Mouse (Mus musculus): ENCODE data around the gene C730034F03Rik.
A peak's percentile ranks its signal among the peaks of the same experiment; 100 is the strongest.
"Not testable (repeated sequence)": the region's sequence is repeated elsewhere in the genome, so short reads cannot be mapped to it uniquely, and the experiment has no call there.

Gene C730034F03Rik

GRCm38 (mm10) chr15:89429352-89430221, at the start of gene C730034F03Rik, which contains the start of the genes Gm44502 and Chkb:
Gene C730034F03Rik (plus strand): TSS chr15:89429589.
Gene Gm44502 (minus strand): TSS chr15:89429696.
Gene Chkb (minus strand): TSS chr15:89429908.
- DNase-seq (ENCODE audit: low spot score): peak; percentile 97

- no peak for DNase-seq (ENCODE audit: low spot score)
These were observed 44.8 kb upstream of the C730034F03Rik start, which contains the start of gene Klhdc7b for GRCm38 (mm10) chr15:89384617-89385016. Gene Klhdc7b (plus strand): TSS chr15:89384917.

GRCm38 (mm10) chr15:89387127-89387526, 42.3 kb upstream of the C730034F03Rik start:
- no peak for DNase-seq (ENCODE audit: low spot score)

- DNase-seq (ENCODE audit: low spot score): no peak
These were observed 39.3 kb upstream of the C730034F03Rik start for GRCm38 (mm10) chr15:89390081-89390480.

- DNase-seq (ENCODE audit: low spot score): no peak
These were observed 32.5 kb upstream of the C730034F03Rik start for GRCm38 (mm10) chr15:89396883-89397282.

- no peak for DNase-seq (ENCODE audit: low spot score)
These were observed 31.2 kb upstream of the C730034F03Rik start for GRCm38 (mm10) chr15:89398146-89398545.

- no peak for DNase-seq (ENCODE audit: low spot score)
These were observed 29.7 kb upstream of the C730034F03Rik start for GRCm38 (mm10) chr15:89399716-89400115.

GRCm38 (mm10) chr15:89402471-89402870, 26.9 kb upstream of the C730034F03Rik start:
- no peak for DNase-seq (ENCODE audit: low spot score)

- no peak for DNase-seq (ENCODE audit: low spot score)
These were observed 24.4 kb upstream of the C730034F03Rik start for GRCm38 (mm10) chr15:89404831-89405623.

GRCm38 (mm10) chr15:89406691-89407090, 22.7 kb upstream of the C730034F03Rik start:
- DNase-seq (ENCODE audit: low spot score): no peak

- no peak for DNase-seq (ENCODE audit: low spot score)
These were observed 19.3 kb upstream of the C730034F03Rik start, which contains the start of gene Syce3 for GRCm38 (mm10) chr15:89410118-89410517. Gene Syce3 (minus strand): TSS chr15:89410503.

GRCm38 (mm10) chr15:89415282-89415681, 14.1 kb upstream of the C730034F03Rik start:
- no peak for DNase-seq (ENCODE audit: low spot score)

- DNase-seq (ENCODE audit: low spot score): no peak
These were observed 7.5 kb upstream of the C730034F03Rik start for GRCm38 (mm10) chr15:89421938-89422337.

- no peak for DNase-seq (ENCODE audit: low spot score)
These were observed 4.8 kb upstream of the C730034F03Rik start for GRCm38 (mm10) chr15:89424621-89425020.

GRCm38 (mm10) chr15:89425711-89426121, 3.7 kb upstream of the C730034F03Rik start, which contains the start of gene Cpt1b:
Gene Cpt1b (minus strand): TSS chr15:89425863.
- DNase-seq (ENCODE audit: low spot score): no peak

GRCm38 (mm10) chr15:89426716-89427115, 2.7 kb upstream of the C730034F03Rik start:
- no peak for DNase-seq (ENCODE audit: low spot score)

GRCm38 (mm10) chr15:89428136-89428790, 1.1 kb upstream of the C730034F03Rik start:
- DNase-seq (ENCODE audit: low spot score): no peak

- no peak for DNase-seq (ENCODE audit: low spot score)
These were observed 503 bp upstream of the C730034F03Rik start for GRCm38 (mm10) chr15:89428821-89429351.

GRCm38 (mm10) chr15:89430341-89430740, 952 bp downstream of the C730034F03Rik start:
- peak; percentile 11 for DNase-seq (ENCODE audit: low spot score)

- not testable (repeated sequence) for DNase-seq (ENCODE audit: low spot score)
These were observed 1.4 kb downstream of the C730034F03Rik start for GRCm38 (mm10) chr15:89430771-89431170.

GRCm38 (mm10) chr15:89431271-89431670, 1.9 kb downstream of the C730034F03Rik start:
- DNase-seq (ENCODE audit: low spot score): no peak

- DNase-seq (ENCODE audit: low spot score): no peak
These were observed 2.4 kb downstream of the C730034F03Rik start for GRCm38 (mm10) chr15:89431806-89432205.
